22 mouse cellular contexts compared by ENCODE assay signal in genomic region chr5:77163597-77163996, GRCm38 (mm10). TPM values are rescaled to one million over a fixed set of nuclear protein-coding genes. Genes with fewer than 3 reads are reported as not detected.
"Had no signal": no experiment of that assay in that cellular context is flagged by ENCODE, and none has a peak within 500 bp of the region (broad histone marks: within the 10 kb centered on the region; RNA-seq: fewer than 3 reads in every experiment).

No protein-coding gene starts in this region.

- H3K4me2 ChIP-seq: liver, embryonic 12.5 days; lung, embryonic 15.5 days; midbrain, embryonic 12.5 days; neural tube, embryonic 13.5 days; neural tube, embryonic 15.5 days had no signal

- DNase-seq: lung, postnatal 4 days; midbrain, embryonic 14.5 days; retina, postnatal 1 day; right cerebral cortex, adult 18-20 months; right cerebral cortex, postnatal 25 days; right cerebral cortex, postnatal 4 days; spleen, adult 18-20 months; thymus, adult 2 months; thymus, postnatal 25 days; thymus, postnatal 4 days had no signal

- H3K27me3 ChIP-seq: liver, embryonic 12.5 days; lung, embryonic 15.5 days; neural tube, embryonic 13.5 days; neural tube, embryonic 15.5 days had no signal

- H3K27ac ChIP-seq: liver, embryonic 12.5 days; liver, embryonic 14.5 days; lung, embryonic 15.5 days; midbrain, embryonic 10.5 days; midbrain, embryonic 12.5 days; neural tube, embryonic 13.5 days; neural tube, embryonic 15.5 days had no signal

- H3K36me3 ChIP-seq: liver, embryonic 12.5 days; lung, embryonic 15.5 days; midbrain, embryonic 10.5 days; midbrain, embryonic 12.5 days; neural tube, embryonic 13.5 days; neural tube, embryonic 15.5 days had no signal

- H3K4me1 ChIP-seq: liver, embryonic 12.5 days; midbrain, embryonic 10.5 days; midbrain, embryonic 12.5 days; neural tube, embryonic 13.5 days; neural tube, embryonic 15.5 days had no signal

- H3K9me3 ChIP-seq: liver, embryonic 12.5 days; lung, embryonic 15.5 days; midbrain, embryonic 10.5 days; midbrain, embryonic 12.5 days; neural tube, embryonic 13.5 days; neural tube, embryonic 15.5 days had no signal

- ATAC-seq: liver, embryonic 12.5 days; midbrain, embryonic 16.5 days had no signal

- H3K4me3 ChIP-seq: liver, embryonic 12.5 days; lung, embryonic 15.5 days; midbrain, embryonic 10.5 days; midbrain, embryonic 12.5 days; myocyte; neural tube, embryonic 13.5 days; neural tube, embryonic 15.5 days had no signal

- H3K9ac ChIP-seq: liver, embryonic 12.5 days; liver, embryonic 14.5 days; lung, embryonic 15.5 days; midbrain, embryonic 12.5 days; neural tube, embryonic 13.5 days; neural tube, embryonic 15.5 days had no signal

RNA-seq across cellular contexts. Expression of gene Spink2, which starts 47.7 kb away (rescaled TPM):
- total RNA-seq: megakaryocyte-erythroid progenitor cell, adult 5-6 weeks had no signal
- polyA plus RNA-seq: liver, embryonic 12.5 days; liver, embryonic 16.5 days; midbrain, embryonic 12.5 days; midbrain, embryonic 14.5 days; myocyte; small intestine, adult 2 months had no signal

RNA-seq across cellular contexts. Expression of gene Hopx, which starts 48.7 kb away (rescaled TPM):
- polyA plus RNA-seq: liver, embryonic 12.5 days; midbrain, embryonic 12.5 days had no signal
